Mouse (Mus musculus): ENCODE results near the gene Bmf. TPM values are rescaled to one million over a fixed set of nuclear protein-coding genes. Genes with fewer than 3 reads are reported as not detected.

The Bmf gene
- polyA plus RNA-seq, 1 experiment = 0.88 TPM

DNA sequence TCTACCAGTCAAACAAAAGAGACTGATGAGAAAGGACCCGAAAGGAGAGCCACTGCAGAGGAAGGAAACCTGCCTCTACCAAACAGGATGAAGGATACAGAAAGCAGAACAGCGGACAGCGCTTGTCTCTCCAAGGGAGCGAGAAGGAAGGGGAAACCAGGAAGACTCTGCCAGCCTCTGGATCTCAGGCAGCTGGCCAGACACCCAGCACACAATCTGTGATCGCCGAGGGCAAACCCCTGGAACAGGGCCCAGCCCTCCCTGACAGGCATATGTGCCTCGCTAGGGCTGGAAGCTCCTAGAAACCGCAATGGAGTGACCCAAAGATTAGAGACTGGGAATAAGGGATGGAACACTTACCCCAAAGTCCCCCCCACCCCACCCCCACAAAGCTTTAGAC lies 12.9 kb downstream of the Bmf start:
- Histone ChIP-seq H3K4me1 (ENCODE audit: control insufficient read depth, insufficient read depth, low read length) (peaks cover 16% of the 10 kb centered on the region), H3K4me3 (ENCODE audit: control insufficient read depth, low read depth, low read length) (no peak overlapping the region), H3K27me3 (ENCODE audit: control insufficient read depth, insufficient read depth, low read length) (no peaks in the 10 kb centered on the region), H3K36me3 (ENCODE audit: control insufficient read depth, insufficient read depth, low read length) (no peaks in the 10 kb centered on the region), H3K27ac (ENCODE audit: control insufficient read depth, insufficient read depth, low read depth, low read length) (no peak overlapping the region)
- TF ChIP-seq CTCF (IDR thresholded peaks at IDR 0.05; ENCODE audit: control insufficient read depth, insufficient read depth, insufficient replicate concordance, low read depth, low read length) (no peak), POLR2A (IDR thresholded peaks at IDR 0.05; ENCODE audit: control insufficient read depth, low read depth, low read length) (no peak)

DNA sequence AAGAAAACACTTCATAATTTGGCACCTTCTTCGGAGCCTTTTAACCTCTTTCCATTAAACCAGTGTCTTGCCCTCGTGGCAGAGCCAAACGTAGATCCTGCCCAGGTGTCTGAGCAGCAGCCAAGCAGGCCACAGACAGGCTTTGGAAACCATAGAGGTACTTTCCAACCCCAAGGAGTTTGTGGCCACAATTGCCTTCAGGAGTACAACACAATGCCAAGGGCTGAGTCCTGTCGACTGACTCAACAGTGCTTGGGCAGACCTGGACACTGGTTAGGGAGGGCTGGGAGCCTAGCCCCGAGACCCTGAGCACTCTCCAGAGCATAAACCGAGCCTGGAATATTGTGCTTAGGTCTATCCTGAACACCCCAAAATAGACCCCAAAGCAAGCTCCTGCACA lies 13.4 kb downstream of the Bmf start:
- no peak overlapping the region for H3K4me3 ChIP-seq (ENCODE audit: control insufficient read depth, low read depth, low read length)
- no peak for TF ChIP-seq CTCF (IDR thresholded peaks at IDR 0.05; ENCODE audit: control insufficient read depth, insufficient read depth, insufficient replicate concordance, low read depth, low read length)
- no peak for TF ChIP-seq POLR2A (IDR thresholded peaks at IDR 0.05; ENCODE audit: control insufficient read depth, low read depth, low read length)
- H3K4me1 ChIP-seq (ENCODE audit: control insufficient read depth, insufficient read depth, low read length) = peaks cover 16% of the 10 kb centered on the region
- H3K27me3 ChIP-seq (ENCODE audit: control insufficient read depth, insufficient read depth, low read length) = no peaks in the 10 kb centered on the region
- no peaks in the 10 kb centered on the region for H3K36me3 ChIP-seq (ENCODE audit: control insufficient read depth, insufficient read depth, low read length)
- no peak overlapping the region for H3K27ac ChIP-seq (ENCODE audit: control insufficient read depth, insufficient read depth, low read depth, low read length)

DNA sequence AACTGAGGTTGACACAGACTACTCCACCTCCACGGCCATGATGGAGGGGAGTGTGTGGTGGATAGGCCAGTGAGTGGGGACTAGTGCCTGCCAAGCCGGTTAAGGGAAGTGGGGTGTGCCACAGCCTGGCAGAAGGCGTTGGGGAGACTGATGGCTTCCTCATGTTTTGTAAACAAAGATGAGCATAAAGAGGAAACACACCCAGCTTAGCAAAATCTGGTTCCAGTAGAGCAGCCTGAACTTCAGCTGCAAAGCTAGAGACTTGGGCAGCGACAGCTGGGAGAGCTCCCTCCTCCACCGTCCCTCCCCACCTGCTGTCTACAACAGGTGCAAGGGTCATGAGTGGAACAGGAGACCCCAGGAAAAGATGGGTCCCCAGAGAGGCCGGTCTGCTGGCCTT lies 15.5 kb downstream of the Bmf start:
- no peaks in the 10 kb centered on the region for H3K36me3 ChIP-seq (ENCODE audit: control insufficient read depth, insufficient read depth, low read length)
- no peak overlapping the region for H3K4me3 ChIP-seq (ENCODE audit: control insufficient read depth, low read depth, low read length)

DNA sequence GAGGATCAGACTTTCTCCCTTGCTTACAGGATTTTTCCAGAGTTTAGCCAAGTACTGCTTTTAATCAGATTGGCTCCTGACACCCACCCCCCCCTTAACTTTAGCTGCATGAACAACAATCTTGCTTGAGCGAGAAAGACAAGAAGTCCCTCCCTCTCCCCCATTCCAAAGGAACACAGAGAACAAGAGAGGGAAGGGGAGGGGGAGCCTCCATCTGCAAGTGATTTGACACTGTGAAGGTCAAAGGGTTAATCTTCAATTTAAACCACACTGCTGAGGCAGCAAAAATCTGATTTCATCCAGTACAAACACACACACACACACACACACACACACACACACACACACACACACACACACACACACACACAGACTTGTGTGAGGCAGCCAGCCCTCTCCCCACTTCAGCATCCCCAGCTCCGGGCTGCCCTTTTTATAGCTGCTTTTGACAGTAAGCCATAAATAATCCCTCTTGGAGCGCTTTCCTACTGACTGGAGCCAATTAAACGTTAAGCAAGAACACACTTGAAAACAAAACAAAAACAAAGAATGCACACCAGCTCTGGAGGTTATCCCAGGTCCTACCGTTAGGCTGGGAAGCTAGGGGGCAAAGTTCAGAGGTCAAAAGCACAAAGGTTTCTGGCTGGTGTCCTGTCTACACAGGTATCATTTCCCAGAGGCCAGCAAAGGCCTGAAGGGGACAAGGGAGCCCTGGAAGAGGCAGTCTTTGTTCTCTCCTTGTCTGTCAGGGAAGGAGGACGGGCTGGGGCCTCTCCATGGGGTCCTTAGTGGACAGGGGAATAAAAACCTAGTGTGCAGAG lies 16.4 kb downstream of the Bmf start:
- H3K27me3 ChIP-seq (ENCODE audit: control insufficient read depth, insufficient read depth, low read length) = no peaks in the 10 kb centered on the region
- TF ChIP-seq CTCF (IDR thresholded peaks at IDR 0.05; ENCODE audit: control insufficient read depth, insufficient read depth, insufficient replicate concordance, low read depth, low read length) (no peak), POLR2A (IDR thresholded peaks at IDR 0.05; ENCODE audit: control insufficient read depth, low read depth, low read length) (no peak)
- H3K36me3 ChIP-seq (ENCODE audit: control insufficient read depth, insufficient read depth, low read length) = no peaks in the 10 kb centered on the region
- H3K4me3 ChIP-seq (ENCODE audit: control insufficient read depth, low read depth, low read length) = no peak overlapping the region
- H3K27ac ChIP-seq (ENCODE audit: control insufficient read depth, insufficient read depth, low read depth, low read length) = peak overlapping the region; percentile 26; the same call in 1 of the 2 replicates
- H3K4me1 ChIP-seq (ENCODE audit: control insufficient read depth, insufficient read depth, low read length) = peaks cover 10% of the 10 kb centered on the region

More for the DNA sequence above, 15.5 kb downstream of the Bmf start:
- H3K27me3 ChIP-seq (ENCODE audit: control insufficient read depth, insufficient read depth, low read length) = no peaks in the 10 kb centered on the region
- TF ChIP-seq CTCF (IDR thresholded peaks at IDR 0.05; ENCODE audit: control insufficient read depth, insufficient read depth, insufficient replicate concordance, low read depth, low read length) = no peak
- no peak for TF ChIP-seq POLR2A (IDR thresholded peaks at IDR 0.05; ENCODE audit: control insufficient read depth, low read depth, low read length)
- H3K27ac ChIP-seq (ENCODE audit: control insufficient read depth, insufficient read depth, low read depth, low read length) = no peak overlapping the region
- H3K4me1 ChIP-seq (ENCODE audit: control insufficient read depth, insufficient read depth, low read length) = peaks cover 10% of the 10 kb centered on the region

DNA sequence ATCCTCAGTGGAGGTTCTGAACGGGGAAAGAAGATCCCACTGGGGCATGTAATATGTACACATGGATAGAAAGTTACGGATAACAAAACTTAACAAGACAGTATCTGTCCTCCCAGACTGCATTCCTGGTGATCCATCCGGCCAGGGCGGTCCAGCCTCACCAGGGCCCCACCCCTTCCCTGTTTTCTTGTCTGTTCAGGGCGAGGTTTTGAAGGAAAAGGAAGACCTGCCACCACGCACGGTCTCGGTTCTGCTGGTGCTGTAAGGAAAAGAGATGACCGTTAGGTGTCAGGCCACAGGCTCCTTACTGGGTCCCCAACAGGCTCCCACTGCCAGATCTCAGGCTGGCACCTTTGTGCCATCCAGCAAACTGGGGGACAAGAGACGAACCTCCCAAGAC lies 17.1 kb downstream of the Bmf start:
- Histone ChIP-seq H3K4me3 (ENCODE audit: control insufficient read depth, low read depth, low read length) (no peak overlapping the region), H3K4me1 (ENCODE audit: control insufficient read depth, insufficient read depth, low read length) (peaks cover 10% of the 10 kb centered on the region), H3K36me3 (ENCODE audit: control insufficient read depth, insufficient read depth, low read length) (no peaks in the 10 kb centered on the region), H3K27ac (ENCODE audit: control insufficient read depth, insufficient read depth, low read depth, low read length) (peak overlapping the region; percentile 41; the same call in 1 of the 2 replicates), H3K27me3 (ENCODE audit: control insufficient read depth, insufficient read depth, low read length) (no peaks in the 10 kb centered on the region)
- no peak for TF ChIP-seq CTCF (IDR thresholded peaks at IDR 0.05; ENCODE audit: control insufficient read depth, insufficient read depth, insufficient replicate concordance, low read depth, low read length)

DNA sequence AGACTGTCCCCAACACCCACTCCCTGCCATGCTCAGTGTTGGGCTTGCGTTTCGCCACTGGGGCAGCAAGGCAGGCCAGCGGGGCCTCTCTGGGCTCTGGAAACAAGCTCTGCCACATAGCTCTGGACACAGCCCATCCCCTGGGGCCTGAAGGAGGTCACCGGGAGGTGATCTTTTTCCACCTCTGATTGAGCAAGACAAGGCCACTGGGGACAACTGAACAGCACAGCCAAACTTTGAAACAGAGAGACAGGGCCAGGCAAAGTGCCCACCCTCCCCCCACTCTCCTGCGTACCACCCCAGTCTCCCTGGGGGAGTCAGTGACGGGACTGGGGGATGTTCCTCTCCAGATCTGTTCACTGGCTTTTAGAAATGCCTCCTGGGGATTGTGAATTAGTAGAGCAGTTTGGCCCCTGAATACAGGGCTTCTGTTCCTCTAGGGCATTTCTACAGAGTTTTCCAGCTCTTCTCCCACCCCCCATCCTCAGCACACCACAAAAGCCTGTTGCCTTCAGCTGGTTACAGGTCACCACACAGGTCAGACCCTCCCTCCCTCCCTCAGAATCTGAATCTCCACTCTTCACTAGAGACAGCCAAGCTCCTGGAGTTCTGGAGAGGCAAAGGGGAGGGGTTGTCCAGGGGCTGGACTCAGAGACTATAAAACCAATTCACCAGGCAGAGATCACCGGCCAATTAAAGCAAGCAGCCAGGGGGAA lies 19.9 kb downstream of the Bmf start:
- H3K27ac ChIP-seq (ENCODE audit: control insufficient read depth, insufficient read depth, low read depth, low read length) = no peak overlapping the region
- H3K4me3 ChIP-seq (ENCODE audit: control insufficient read depth, low read depth, low read length) = no peak overlapping the region
- H3K36me3 ChIP-seq (ENCODE audit: control insufficient read depth, insufficient read depth, low read length) = no peaks in the 10 kb centered on the region
- H3K27me3 ChIP-seq (ENCODE audit: control insufficient read depth, insufficient read depth, low read length) = no peaks in the 10 kb centered on the region
- peaks cover 10% of the 10 kb centered on the region for H3K4me1 ChIP-seq (ENCODE audit: control insufficient read depth, insufficient read depth, low read length)
- TF ChIP-seq CTCF (IDR thresholded peaks at IDR 0.05; ENCODE audit: control insufficient read depth, insufficient read depth, insufficient replicate concordance, low read depth, low read length) (no peak), POLR2A (IDR thresholded peaks at IDR 0.05; ENCODE audit: control insufficient read depth, low read depth, low read length) (no peak)

DNA sequence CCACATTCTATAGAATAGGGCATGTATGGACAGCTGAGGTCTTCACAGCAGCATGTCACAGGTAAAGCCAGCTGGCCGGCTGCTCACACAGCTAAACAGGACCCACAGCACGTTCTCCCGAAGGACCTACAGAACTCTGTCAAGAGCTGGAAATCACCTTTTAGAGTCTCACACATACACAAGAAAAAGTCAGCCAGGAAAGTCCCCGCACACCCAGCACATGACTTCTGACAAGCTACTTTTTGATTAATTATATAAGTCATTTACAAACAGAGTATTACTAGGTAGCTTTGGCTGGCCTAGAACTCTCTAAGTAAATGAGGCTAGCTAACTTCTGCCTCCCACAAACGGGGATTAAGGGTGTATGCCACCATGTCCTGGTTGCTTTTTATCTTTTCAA lies 22.9 kb downstream of the Bmf start:
- Histone ChIP-seq H3K27me3 (ENCODE audit: control insufficient read depth, insufficient read depth, low read length) (no peaks in the 10 kb centered on the region), H3K4me1 (ENCODE audit: control insufficient read depth, insufficient read depth, low read length) (peaks cover under 1% of the 10 kb centered on the region), H3K4me3 (ENCODE audit: control insufficient read depth, low read depth, low read length) (no peak overlapping the region), H3K36me3 (ENCODE audit: control insufficient read depth, insufficient read depth, low read length) (no peaks in the 10 kb centered on the region), H3K27ac (ENCODE audit: control insufficient read depth, insufficient read depth, low read depth, low read length) (no peak overlapping the region)
- TF ChIP-seq POLR2A (IDR thresholded peaks at IDR 0.05; ENCODE audit: control insufficient read depth, low read depth, low read length) (no peak), CTCF (IDR thresholded peaks at IDR 0.05; ENCODE audit: control insufficient read depth, insufficient read depth, insufficient replicate concordance, low read depth, low read length) (no peak)
